Comparison of ENCODE assay signal across 12 mouse cellular contexts in genomic region chr1:59162309-59163024, GRCm38 (mm10). TPM values are rescaled to one million over a fixed set of nuclear protein-coding genes. Genes with fewer than 3 reads are reported as not detected.
DNase-seq lines count a peak whose midpoint lies in the region; TF ChIP-seq lines count a peak whose summit lies in the region.
"Had no signal": no experiment of that assay in that cellular context is flagged by ENCODE, and none has a peak within 500 bp of the region (broad histone marks: within the 10 kb centered on the region; RNA-seq: fewer than 3 reads in every experiment).

No protein-coding gene starts in this region.

- intact Hi-C loops in gastrocnemius, adult 2 months (cut with DNase I) = no loop called here

- no peak for DNase-seq in gastrocnemius, adult 2 months
- no peak for DNase-seq in gastrocnemius, postnatal 10 days
- DNase-seq in NIH3T3 (ENCODE audit: low read depth) = peak; percentile 14
- peak; percentile 35 for DNase-seq in cerebellum, adult 8-10 months
- no peak for DNase-seq in layer of hippocampus, postnatal 25 days (ENCODE audit: extremely low spot score in 1 of 2, low spot score in 1 of 2)
- no peak for DNase-seq in frontal cortex, postnatal 25 days (ENCODE audit: low spot score in 2 of 2)
- no peak for DNase-seq in frontal cortex, adult 2 months (ENCODE audit: extremely low spot score in 1 of 2, low spot score in 1 of 2)
- DNase-seq: kidney, postnatal 14 days had no signal

- peaks cover 17% of the 10 kb centered on the region for H3K4me1 ChIP-seq in embryonic fibroblast, embryonic 13.5 days (ENCODE audit: control insufficient read depth, insufficient read depth, low read length)
- H3K4me1 ChIP-seq: heart, embryonic 15.5 days; intestine, embryonic 15.5 days had no signal

- H3K4me3 ChIP-seq in gastrocnemius, adult 2 months = no peak overlapping the region
- H3K4me3 ChIP-seq in embryonic fibroblast, embryonic 13.5 days (ENCODE audit: insufficient read depth, low read length) = no peak overlapping the region
- H3K4me3 ChIP-seq: heart, embryonic 15.5 days; intestine, embryonic 15.5 days had no signal

- TF ChIP-seq CTCF in gastrocnemius, adult 2 months (IDR thresholded peaks at IDR 0.05) = no peak
- no peak for TF ChIP-seq CTCF in embryonic fibroblast, embryonic 13.5 days (IDR thresholded peaks at IDR 0.05; ENCODE audit: borderline replicate concordance, insufficient read depth, low read length)

- TF ChIP-seq POLR2A in embryonic fibroblast, embryonic 13.5 days (IDR thresholded peaks at IDR 0.05; ENCODE audit: low read depth, low read length) = no peak

- peak overlapping the region; percentile 32; the same call in 1 of the 2 replicates for H3K27ac ChIP-seq in gastrocnemius, adult 2 months
- peak overlapping the region; percentile 87 for H3K27ac ChIP-seq in embryonic fibroblast, embryonic 13.5 days (ENCODE audit: insufficient read depth, low read length)
- H3K27ac ChIP-seq: heart, embryonic 15.5 days; intestine, embryonic 15.5 days; liver, embryonic 14.5 days had no signal

RNA-seq across cellular contexts. Expression of gene Mpp4, which starts 0.7 kb away (rescaled TPM):
- under 1 TPM in 1 of 2 experiments, not detected in 1; 0.22 TPM for total RNA-seq in gastrocnemius, adult 2 months (2021)
- total RNA-seq in gastrocnemius, postnatal 10 days (2021) = under 1 TPM; 0.23 to 0.27 TPM
- polyA plus RNA-seq in embryonic fibroblast, embryonic 13.5 days (2011; ENCODE audit: insufficient read length, low read depth, missing spikeins) = 0.25 and 0.50 TPM in 2 replicates
- 1 to 10 TPM; 1.2 to 1.9 TPM for total RNA-seq in layer of hippocampus, postnatal 25 days (2021)
- polyA plus RNA-seq in frontal cortex, adult 2 months (2012; rRNA removed) = 1.5 and 2.5 TPM in 2 replicates

RNA-seq across cellular contexts. Expression of gene Tmem237, which starts 42.3 kb away (rescaled TPM):
- 1 to 10 TPM; 3.5 to 4.1 TPM for total RNA-seq in gastrocnemius, adult 2 months (2021)
- 1 to 10 TPM; 6.3 to 7.7 TPM for total RNA-seq in gastrocnemius, postnatal 10 days (2021)
- 23.2 and 25.3 TPM in 2 replicates for polyA plus RNA-seq in embryonic fibroblast, embryonic 13.5 days (2011; ENCODE audit: insufficient read length, low read depth, missing spikeins)
- 10 to 100 TPM; 27.9 to 29.2 TPM for total RNA-seq in layer of hippocampus, postnatal 25 days (2021)
- 25.8 and 34.6 TPM in 2 replicates for polyA plus RNA-seq in frontal cortex, adult 2 months (2012; rRNA removed)

Comparison
In these comparisons a context has a peak if more than half of its experiments do, and no peak if none do; other contexts are left out.
1. DNase-seq: peak in NIH3T3 (single experiment) and cerebellum, adult 8-10 months (single experiment); none in gastrocnemius, adult 2 months (single experiment), gastrocnemius, postnatal 10 days (single experiment), layer of hippocampus, postnatal 25 days (0 of 2), frontal cortex, postnatal 25 days (0 of 2) and frontal cortex, adult 2 months (0 of 2).